Mouse (Mus musculus) naive thymus-derived CD4-positive, alpha-beta T cell, adult 2 months (primary cell): ENCODE data around the gene Zfhx2.

Experiments used
- DNase-seq: peaks from one replicate; pipeline ENCODE4 v3.0.0-alpha.2; 2011; ENCODE audit warnings: low read depth

Gene Zfhx2

DNA sequence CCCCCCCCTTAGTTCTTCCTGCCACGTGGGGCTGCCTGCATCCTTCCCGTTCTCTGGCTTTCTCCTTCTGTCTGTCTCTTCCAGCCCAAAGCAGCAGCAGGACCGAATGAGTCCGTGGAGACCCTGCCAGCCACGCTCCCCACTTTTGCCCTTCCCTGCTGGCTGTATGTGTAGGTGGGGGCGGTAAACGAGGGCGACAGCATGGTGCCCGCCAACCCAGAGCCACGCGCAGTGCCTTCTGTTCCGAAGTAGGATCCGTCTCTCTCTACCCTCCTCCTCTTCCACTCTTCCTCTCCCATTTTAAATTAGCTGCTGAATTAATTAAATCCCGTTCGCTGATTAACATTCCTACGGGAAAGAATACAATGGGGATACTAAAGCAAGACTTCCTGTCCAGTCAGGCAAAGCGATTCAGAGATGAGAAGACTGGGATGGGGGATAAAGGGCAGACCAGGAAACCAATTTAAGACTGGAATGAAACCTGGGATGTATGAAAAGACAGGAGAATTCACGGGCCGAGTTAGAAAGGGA lies 59.4 kb downstream of the Zfhx2 start:
- no peak for DNase-seq

GRCm38 (mm10) chr14:55029034-55029698 lies 63.0 kb downstream of the Zfhx2 start:
- DNase-seq, result peak; percentile 63

GRCm38 (mm10) chr14:55028333-55028835 lies 63.7 kb downstream of the Zfhx2 start:
- no peak for DNase-seq

- DNase-seq, result no peak
These were observed 64.5 kb downstream of the Zfhx2 start for GRCm38 (mm10) chr14:55027653-55028052.

- no peak for DNase-seq
These were observed 64.9 kb downstream of the Zfhx2 start for GRCm38 (mm10) chr14:55027251-55027650.

GRCm38 (mm10) chr14:55025527-55025926 lies 66.6 kb downstream of the Zfhx2 start:
- DNase-seq, result peak; percentile 39

DNA sequence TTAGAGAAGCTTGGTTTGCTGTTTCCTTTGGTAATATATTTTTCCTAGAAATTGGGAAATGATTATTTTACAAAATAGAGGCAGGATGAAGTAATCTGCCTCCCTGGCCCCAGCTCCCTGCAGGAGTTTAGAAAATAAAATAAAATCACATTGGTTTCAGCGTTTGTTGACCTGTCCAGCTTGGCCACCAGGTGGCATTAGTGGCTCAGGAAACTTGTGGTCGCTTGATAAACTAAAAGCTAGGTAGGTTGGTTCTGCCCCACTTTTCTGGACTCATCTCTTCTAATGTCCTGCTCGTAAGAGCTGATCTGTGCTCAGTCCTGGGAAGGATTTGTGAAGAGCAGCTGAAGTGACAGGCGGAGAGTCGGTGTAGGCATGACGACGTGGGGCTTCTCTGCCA lies 67.9 kb downstream of the Zfhx2 start:
- DNase-seq, result peak; percentile 56

DNA sequence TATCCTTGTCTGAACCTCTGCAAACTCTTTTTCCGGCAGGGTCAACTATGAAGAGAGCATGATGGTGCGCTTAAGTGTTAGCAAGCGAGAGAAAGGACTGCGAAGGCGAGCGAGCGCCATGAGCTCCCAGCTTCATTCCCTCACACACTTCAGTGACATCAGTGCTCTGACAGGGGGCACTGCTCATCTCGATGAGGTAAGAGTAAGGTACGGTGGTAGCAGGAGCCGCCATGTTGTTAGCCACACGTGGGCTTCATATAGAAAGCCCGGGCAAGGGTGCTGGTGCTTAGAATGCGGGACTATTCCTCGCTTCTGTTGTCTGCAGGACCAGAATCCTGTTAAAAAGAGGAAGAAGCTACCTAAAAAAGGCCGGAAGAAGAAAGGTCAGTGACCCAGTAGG lies 69.1 kb downstream of the Zfhx2 start:
- no peak for DNase-seq

DNA sequence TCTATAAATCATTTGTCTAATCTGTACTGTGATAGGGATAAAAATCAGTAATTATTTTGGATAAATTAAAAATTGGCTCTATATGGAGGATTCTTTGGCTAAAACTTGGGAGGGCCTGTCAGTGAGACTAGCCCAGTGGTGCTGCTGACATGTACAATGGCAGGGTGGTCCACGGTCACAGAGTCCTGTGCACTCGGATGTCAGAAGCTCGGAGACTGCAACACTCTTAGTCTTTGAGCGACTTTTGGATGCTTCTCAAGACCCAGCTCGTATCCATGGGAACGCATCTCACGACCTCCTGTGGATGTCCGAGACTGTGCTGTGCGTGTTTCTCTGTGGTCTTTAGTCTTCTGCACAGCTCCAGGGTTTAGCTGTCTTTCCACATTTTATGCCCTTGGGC lies 71.7 kb downstream of the Zfhx2 start:
- DNase-seq, result no peak

DNA sequence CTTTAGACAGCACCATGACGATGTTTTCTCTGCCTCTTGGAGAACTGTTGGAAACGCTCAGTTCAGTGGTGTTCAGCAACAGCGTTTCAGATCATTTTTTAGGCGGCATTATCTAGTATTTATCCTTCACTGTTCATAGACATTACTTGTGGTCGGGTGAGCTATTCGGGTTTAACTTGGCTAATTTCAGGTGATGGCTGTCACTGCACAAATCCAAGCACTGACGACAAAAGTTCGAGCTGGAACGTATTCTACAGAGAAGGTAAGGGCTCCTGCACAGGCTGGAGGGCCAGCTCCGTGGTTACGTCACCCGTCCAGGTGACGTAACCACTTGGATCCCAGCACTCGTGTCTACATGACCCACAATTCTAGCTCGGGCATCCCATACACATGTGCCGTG lies 75.2 kb downstream of the Zfhx2 start:
- DNase-seq, result no peak

DNA sequence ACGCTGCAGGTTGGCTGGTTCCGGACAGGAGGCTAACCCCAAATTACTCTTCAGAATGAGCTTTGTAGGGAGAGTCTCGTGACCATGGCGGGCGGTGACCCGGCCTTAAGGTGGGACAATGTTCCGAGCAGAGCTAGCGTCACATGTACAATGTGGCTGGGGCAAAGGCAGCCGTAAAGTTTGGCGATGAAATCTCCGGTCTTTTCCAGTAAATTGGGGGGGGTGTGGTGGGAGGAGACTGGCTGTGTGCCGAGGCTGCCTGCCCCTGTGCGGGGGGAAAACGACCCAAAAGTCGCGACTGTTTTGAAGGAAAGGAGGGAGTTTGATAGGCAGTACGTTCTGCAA lies 76.4 kb downstream of the Zfhx2 start:
- no peak for DNase-seq

DNA sequence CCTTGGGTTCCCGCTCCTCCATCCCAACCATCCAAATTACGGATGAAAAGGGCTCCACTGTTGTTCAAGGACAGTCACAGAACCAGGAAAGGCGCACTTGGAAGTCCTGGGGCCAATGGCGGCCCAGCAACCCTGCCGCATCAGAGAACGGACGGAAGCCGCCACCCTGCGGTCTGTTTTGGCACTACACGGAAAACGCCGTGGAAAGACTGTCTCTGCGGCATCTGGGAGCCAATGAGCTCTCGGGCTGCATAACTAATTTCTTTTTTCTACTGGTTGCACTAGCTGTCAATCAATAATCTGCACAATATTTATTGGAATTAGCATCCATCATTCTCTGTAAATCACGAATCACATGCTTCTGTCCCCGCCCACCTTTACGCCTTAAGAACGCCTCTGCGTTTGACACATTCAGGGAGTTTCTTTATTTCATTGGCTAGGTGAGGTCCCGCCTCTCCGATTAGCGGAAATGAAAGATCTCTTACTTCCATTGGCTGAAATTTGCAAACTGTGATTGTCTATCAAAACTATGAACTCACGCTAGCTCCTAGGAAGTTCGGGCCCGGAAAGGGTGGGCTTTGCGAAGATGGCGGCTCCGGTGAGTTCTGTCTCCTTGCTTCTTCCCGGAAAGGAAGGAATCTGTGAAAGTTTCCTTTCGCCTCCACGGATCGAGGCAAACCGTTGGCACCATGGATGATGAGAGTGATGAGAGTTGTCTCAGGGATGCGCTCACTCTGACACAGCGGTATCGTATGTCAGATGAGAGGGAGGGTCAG lies 76.9 kb downstream of the Zfhx2 start, which contains the start of gene Ngdn:
Ngdn (plus strand) TSS at position 464 of the 776 bp plus-strand sequence.
- DNase-seq, result peak; percentile 100

DNA sequence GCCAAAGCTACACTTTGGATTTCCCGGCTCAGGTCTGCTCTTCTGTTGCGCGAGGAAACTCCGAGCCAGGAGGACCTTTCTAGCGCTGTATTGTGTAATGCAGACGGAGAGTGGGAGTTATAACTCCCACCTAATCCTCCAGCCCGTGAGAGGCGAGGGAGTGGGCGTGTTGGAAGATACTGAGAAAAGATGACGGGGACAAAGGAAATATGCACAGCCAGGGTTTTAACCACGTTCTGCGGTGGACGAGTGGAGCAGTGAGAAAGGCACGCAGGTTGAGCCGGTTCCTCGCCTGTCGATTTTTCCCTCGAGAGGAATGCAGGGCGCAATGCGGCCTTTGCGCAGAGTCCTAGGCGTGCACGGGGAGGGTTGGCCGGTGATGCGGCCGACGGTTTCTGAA lies 77.5 kb downstream of the Zfhx2 start:
- no peak for DNase-seq

DNA sequence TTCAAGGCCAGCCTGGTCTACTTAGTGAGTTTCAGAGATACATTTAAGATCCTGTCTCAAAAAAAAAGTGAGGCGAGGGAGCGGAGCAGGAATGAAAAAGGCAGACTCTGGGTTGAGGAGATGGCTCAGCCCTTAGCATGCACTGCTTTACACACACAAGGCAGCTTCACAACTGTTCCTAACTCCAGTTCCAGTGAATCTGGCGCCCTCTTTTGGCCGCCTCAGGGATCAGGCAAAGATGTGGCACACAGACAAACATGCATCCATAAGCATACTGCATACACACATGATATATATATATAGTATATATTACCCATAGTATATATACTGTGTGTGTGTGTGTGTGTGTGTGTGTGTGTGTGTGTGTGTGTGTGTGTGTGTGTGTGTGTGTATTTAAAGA lies 81.0 kb downstream of the Zfhx2 start:
- no peak for DNase-seq
